Mouse (Mus musculus) heart, adult 2 months (tissue): ENCODE data around the gene Ppp6r1.

Experiments
- CTCF ChIP-seq: fragments of 200-600 bp; IDR thresholded peaks from 2 replicates; pipeline ENCODE4 v1.8.1; 2022; ENCODE audit warnings: antibody characterized with exemption, mild to moderate bottlenecking, moderate library complexity
- POLR2A ChIP-seq: fragments of 200-500 bp; IDR thresholded peaks from 2 replicates; pipeline ENCODE4 v1.6.1; 2011; ENCODE audit warnings: mild to moderate bottlenecking, low read depth, low read length, control low read depth; ENCODE audit not compliant: insufficient read depth

DNA sequence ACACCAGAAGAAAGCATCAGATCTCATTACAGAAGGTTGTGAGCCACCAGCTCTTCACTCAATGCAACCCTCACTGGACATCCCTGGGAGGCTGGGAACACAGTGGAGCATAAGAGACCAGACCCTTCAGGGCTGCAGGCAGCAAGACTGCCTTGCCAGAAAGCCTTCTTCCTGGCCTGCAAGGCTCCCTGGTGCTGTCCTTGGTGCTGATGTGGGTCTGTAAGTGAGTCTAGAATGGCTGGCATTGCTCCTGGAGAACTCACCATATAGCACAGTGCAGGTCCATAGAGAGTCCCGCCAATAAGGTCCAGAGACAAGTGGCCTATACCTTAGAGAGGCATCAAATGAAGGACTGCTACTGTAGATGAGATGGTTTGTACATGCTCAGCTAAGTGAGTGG lies 38.8 kb downstream of the Ppp6r1 start:
- TF ChIP-seq CTCF (no peak), POLR2A (no peak)
